Comparison of ENCODE assay signal across 10 mouse cellular contexts in the genomic region with DNA sequence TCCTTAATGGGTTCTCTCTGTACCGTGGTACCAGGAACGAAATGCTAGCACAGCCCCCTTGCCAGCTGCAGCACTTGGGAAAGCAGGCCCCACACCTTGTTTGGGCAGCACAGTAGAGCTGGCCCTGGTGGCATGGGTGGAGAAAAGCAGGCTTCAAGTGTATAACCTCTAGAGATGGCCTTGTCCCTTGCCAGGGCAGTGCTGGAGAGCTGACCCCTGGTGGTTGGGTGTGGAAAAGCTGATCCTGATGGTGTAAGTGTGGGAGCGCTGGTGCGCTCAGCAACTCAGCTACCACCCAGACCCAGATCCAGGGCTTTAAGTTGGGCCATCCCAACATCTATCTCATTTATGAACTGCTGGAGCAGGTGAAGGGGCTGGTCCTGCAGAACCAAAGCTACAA.
DNase-seq lines count a peak whose midpoint lies in the region; TF ChIP-seq lines count a peak whose summit lies in the region.
"Had no signal": no experiment of that assay in that cellular context is flagged by ENCODE, and none has a peak within 500 bp of the region (broad histone marks: within the 10 kb centered on the region; RNA-seq: fewer than 3 reads in every experiment).

No protein-coding gene starts in this region.

- peak; percentile 16 for DNase-seq in heart, postnatal 4 days
- DNase-seq in heart, adult 9 months (ENCODE audit: low spot score in 2 of 2) = no peak
- peak; percentile 15 for DNase-seq in MEL (ENCODE audit: low read depth, low spot score)
- DNase-seq in embryo, embryonic 11 days = peak; percentile 23
- DNase-seq in lung, postnatal 4 days = peak; percentile 11 to 21
- DNase-seq in left cerebral cortex, postnatal 25 days (ENCODE audit: low spot score in 2 of 2) = no peak
- no peak for DNase-seq in urinary bladder, postnatal 14 days (ENCODE audit: low spot score)
- no peak for DNase-seq in layer of hippocampus, adult 18-20 months (ENCODE audit: low spot score in 2 of 2)

- no peaks in the 10 kb centered on the region for H3K36me3 ChIP-seq in MEL (ENCODE audit: control insufficient read depth in 1 of 2, insufficient read depth in 2 of 2, low read length in 2 of 2)
- H3K36me3 ChIP-seq: liver, embryonic 15.5 days had no signal

- intact Hi-C loops in left cerebral cortex, postnatal 25 days (cut with DNase I) = no loop called here

- TF ChIP-seq POLR2A in MEL (IDR thresholded peaks at IDR 0.05; ENCODE audit: control insufficient read depth in 1 of 2, insufficient read depth in 1 of 2, low read depth in 1 of 2, low read length in 2 of 2, poor library complexity in 1 of 2) = no peak

- H3K9me3 ChIP-seq in MEL (replicated peaks; ENCODE audit: insufficient read depth, low read length) = no peaks in the 10 kb centered on the region
- H3K9me3 ChIP-seq: liver, embryonic 15.5 days had no signal

- peak; percentile 42 for TF ChIP-seq RAD21 in MEL (IDR thresholded peaks at IDR 0.05; ENCODE audit: low read depth, low read length)

- H3K9ac ChIP-seq in MEL (ENCODE audit: control insufficient read depth, low read depth, low read length, poor library complexity, severe bottlenecking) = no peak overlapping the region
- H3K9ac ChIP-seq: liver, embryonic 15.5 days had no signal

- H3K4me1 ChIP-seq in MEL (ENCODE audit: control insufficient read depth in 1 of 2, insufficient read depth in 2 of 2, low read length in 2 of 2) = no peaks in the 10 kb centered on the region
- H3K4me1 ChIP-seq: liver, embryonic 15.5 days had no signal

- no peak for TF ChIP-seq EP300 in MEL (IDR thresholded peaks at IDR 0.05; ENCODE audit: low read depth in 1 of 2, low read length in 2 of 2)

- H3K79me2 ChIP-seq in MEL (ENCODE audit: control insufficient read depth, insufficient read depth, low read length, poor library complexity) = no peaks in the 10 kb centered on the region

- no peaks in the 10 kb centered on the region; a peak in 1 of 4 replicates for H3K27me3 ChIP-seq in MEL (ENCODE audit: control insufficient read depth in 1 of 2, insufficient read depth in 2 of 2, low read length in 2 of 2)
- H3K27me3 ChIP-seq: liver, embryonic 15.5 days; Patski had no signal

- no peak overlapping the region for H3K4me3 ChIP-seq in MEL (ENCODE audit: control insufficient read depth in 1 of 2, insufficient read depth in 1 of 2, low read depth in 2 of 2, low read length in 2 of 2)
- H3K4me3 ChIP-seq: liver, embryonic 15.5 days had no signal

- peak; percentile 21 to 61 (median 56); a peak in 5 of 6 replicates for TF ChIP-seq CTCF in MEL (IDR thresholded peaks at IDR 0.05 in 2 of 3, conservative IDR thresholded peaks at IDR 0.05 in 1 of 3; ENCODE audit: control insufficient read depth in 1 of 3, insufficient read depth in 1 of 3, low read depth in 2 of 3, low read length in 3 of 3, poor library complexity in 1 of 3, severe bottlenecking in 1 of 3)

- no peak overlapping the region for H3K27ac ChIP-seq in MEL (ENCODE audit: control insufficient read depth, low read depth, low read length)
- H3K27ac ChIP-seq: liver, embryonic 15.5 days had no signal

TF ChIP-seq in MEL, 35 proteins besides CTCF, POLR2A, EP300 and RAD21:
- no peak for TF ChIP-seq MEF2A (IDR thresholded peaks at IDR 0.05; ENCODE audit: extremely low read depth, insufficient replicate concordance, low read depth, low read length, poor library complexity, severe bottlenecking)
- TF ChIP-seq ETS1 (IDR thresholded peaks at IDR 0.05; ENCODE audit: low read depth, low read length) = no peak
- no peak for TF ChIP-seq USF2 (IDR thresholded peaks at IDR 0.05; ENCODE audit: borderline replicate concordance in 1 of 2, insufficient read depth in 1 of 2, low read depth in 1 of 2, low read length in 2 of 2)
- no peak for TF ChIP-seq ZNF384 (IDR thresholded peaks at IDR 0.05; ENCODE audit: low read depth, low read length)
- no peak for TF ChIP-seq GABPA (IDR thresholded peaks at IDR 0.05; ENCODE audit: low read depth, low read length)
- peak; percentile 8; the same call in 1 of the 2 replicates for TF ChIP-seq ZC3H11A (IDR thresholded peaks at IDR 0.05; ENCODE audit: low read depth, low read length)
- no peak for TF ChIP-seq POLR2AphosphoS5 (IDR thresholded peaks at IDR 0.05; ENCODE audit: borderline replicate concordance, low read depth, low read length)
- TF ChIP-seq MAX (IDR thresholded peaks at IDR 0.05; ENCODE audit: low read length) = no peak
- TF ChIP-seq JUND (IDR thresholded peaks at IDR 0.05; ENCODE audit: low read depth, low read length) = no peak
- no peak for TF ChIP-seq MAZ (IDR thresholded peaks at IDR 0.05; ENCODE audit: low read depth, low read length)
- TF ChIP-seq BHLHE40 (IDR thresholded peaks at IDR 0.05; ENCODE audit: borderline replicate concordance, low read depth, low read length) = no peak
- TF ChIP-seq RCOR1 (IDR thresholded peaks at IDR 0.05; ENCODE audit: low read depth, low read length) = no peak
- peak; percentile 71 for TF ChIP-seq SMC3 (IDR thresholded peaks at IDR 0.05; ENCODE audit: low read depth, low read length)
- TF ChIP-seq GATA1 (IDR thresholded peaks at IDR 0.05; ENCODE audit: low read depth, low read length) = no peak

Comparison
In these comparisons a context has a peak if more than half of its experiments do, and no peak if none do; other contexts are left out.
1. DNase-seq: peak in heart, postnatal 4 days (single experiment), MEL (single experiment), embryo, embryonic 11 days (single experiment) and lung, postnatal 4 days (2 of 2); none in heart, adult 9 months (0 of 2), left cerebral cortex, postnatal 25 days (0 of 2), urinary bladder, postnatal 14 days (single experiment) and layer of hippocampus, adult 18-20 months (0 of 2).